Mouse (Mus musculus): Measurements from ENCODE around the gene Gbp2b. TPM values are rescaled to one million over a fixed set of nuclear protein-coding genes. Genes with fewer than 3 reads are reported as not detected.
"Not testable (repeated sequence)": the region's sequence is repeated elsewhere in the genome, so short reads cannot be mapped to it uniquely, and the experiment has no call there.

The Gbp2b gene
- not detected in 2 replicates for polyA plus RNA-seq (2015; fragmentation: Nextera tagmentation; extraction: Ambion mirVana)

DNA sequence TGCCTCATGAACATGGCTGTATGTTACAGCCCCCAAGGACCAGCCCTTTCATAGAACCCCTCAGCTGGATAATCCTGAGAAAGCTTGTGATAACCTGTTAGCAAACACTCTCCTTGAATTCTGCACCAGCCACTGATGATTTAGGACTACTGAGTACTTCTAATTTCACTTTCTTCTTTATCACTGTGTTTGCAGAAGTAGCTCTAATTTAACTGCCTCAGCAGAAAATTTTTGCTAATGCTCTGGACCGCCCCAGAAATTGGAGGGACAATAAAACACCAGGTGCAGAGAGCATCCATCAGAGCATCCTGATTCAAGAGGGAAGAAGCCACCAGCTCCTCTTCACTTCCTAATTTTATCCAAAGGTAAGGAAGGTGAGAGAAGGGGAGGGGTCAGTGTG, at the start of gene Gbp2b:
Gene Gbp2b, plus strand, starts transcription at position 301 of the 400 bp plus-strand sequence.
- Histone ChIP-seq H3K27ac (replicated peaks) (no peak within 1 kb of the TSS), H3K36me3 (no peaks in the 10 kb centered on the region), H3K9ac (replicated peaks) (no peak within 1 kb of the TSS), H3K4me2 (no peak within 1 kb of the TSS), H3K27me3 (replicated peaks) (no peaks in the 10 kb centered on the region), H3K4me1 (no peaks in the 10 kb centered on the region), H3K9me3 (replicated peaks) (no peaks in the 10 kb centered on the region), H3K4me3 (replicated peaks) (no peak within 1 kb of the TSS)
- WGBS: 63% methylated on average over 1 of the region's 1 CpGs
- ATAC-seq (ENCODE audit: low FRiP score): no peak

DNA sequence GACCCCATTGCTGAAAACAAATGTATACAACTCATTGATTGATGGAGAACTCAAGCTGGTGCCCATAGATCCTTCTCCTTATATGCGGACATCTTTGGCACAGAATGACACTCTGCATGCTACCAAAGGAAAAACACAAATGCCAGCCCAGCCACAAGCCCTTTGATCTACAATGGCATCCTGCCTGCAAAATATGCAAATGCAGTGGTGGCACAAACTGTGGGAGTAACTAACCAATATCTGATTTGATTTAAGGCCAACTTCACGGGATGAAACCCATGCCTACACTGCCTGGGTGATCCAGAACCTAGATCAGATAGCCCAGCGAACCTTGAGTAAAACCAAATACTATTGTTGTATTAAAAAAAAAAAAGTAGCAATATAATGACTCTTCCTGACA, 48.0 kb upstream of the Gbp2b start:
- H3K4me3 ChIP-seq (replicated peaks): no peak overlapping the region
- no peak overlapping the region for H3K4me2 ChIP-seq
- no peak overlapping the region for H3K27ac ChIP-seq (replicated peaks)
- no peaks in the 10 kb centered on the region for H3K9me3 ChIP-seq (replicated peaks)
- H3K9ac ChIP-seq (replicated peaks): no peak overlapping the region
- ATAC-seq (ENCODE audit: low FRiP score): no peak
- WGBS: 72% methylated on average over 3 of the region's 3 CpGs
- H3K27me3 ChIP-seq (replicated peaks): no peaks in the 10 kb centered on the region
- H3K4me1 ChIP-seq: no peaks in the 10 kb centered on the region
- no peaks in the 10 kb centered on the region for H3K36me3 ChIP-seq

DNA sequence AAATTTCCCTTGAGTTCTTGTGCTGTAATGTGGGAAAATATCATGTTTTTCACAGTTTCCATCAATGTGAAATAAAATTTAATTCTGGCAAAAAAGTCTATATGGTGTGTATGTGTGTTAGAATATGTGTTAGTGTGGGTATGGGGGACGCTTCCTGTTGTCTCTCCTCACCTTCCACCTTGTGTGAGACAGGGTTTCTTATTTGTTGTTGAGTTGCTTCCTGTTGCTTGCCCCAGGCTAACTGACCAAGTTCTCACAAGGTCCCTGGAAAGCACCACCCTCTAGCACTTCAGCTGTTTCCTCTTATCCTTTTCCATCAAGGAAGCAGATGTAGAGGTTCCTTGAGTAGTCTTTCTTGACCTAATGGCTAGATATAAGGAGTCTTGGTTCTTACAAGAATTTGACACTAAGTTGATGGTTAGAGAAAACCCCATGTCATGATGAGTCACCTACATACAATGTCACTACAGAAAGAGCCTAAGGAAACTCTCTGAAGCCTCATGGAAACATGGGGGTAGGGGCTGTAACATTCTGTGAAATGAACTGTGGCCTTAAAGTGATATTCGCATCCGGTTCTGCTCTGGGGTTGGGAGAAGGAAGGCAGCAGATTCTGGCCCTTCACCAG, 44.5 kb upstream of the Gbp2b start:
- Histone ChIP-seq H3K27me3 (replicated peaks) (no peaks in the 10 kb centered on the region), H3K9me3 (replicated peaks) (no peaks in the 10 kb centered on the region), H3K9ac (replicated peaks) (no peak overlapping the region), H3K4me1 (no peaks in the 10 kb centered on the region), H3K36me3 (no peaks in the 10 kb centered on the region), H3K27ac (replicated peaks) (no peak overlapping the region), H3K4me2 (no peak overlapping the region), H3K4me3 (replicated peaks) (no peak overlapping the region)
- ATAC-seq (ENCODE audit: low FRiP score): no peak
- WGBS: 92% methylated on average over 3 of the region's 3 CpGs

DNA sequence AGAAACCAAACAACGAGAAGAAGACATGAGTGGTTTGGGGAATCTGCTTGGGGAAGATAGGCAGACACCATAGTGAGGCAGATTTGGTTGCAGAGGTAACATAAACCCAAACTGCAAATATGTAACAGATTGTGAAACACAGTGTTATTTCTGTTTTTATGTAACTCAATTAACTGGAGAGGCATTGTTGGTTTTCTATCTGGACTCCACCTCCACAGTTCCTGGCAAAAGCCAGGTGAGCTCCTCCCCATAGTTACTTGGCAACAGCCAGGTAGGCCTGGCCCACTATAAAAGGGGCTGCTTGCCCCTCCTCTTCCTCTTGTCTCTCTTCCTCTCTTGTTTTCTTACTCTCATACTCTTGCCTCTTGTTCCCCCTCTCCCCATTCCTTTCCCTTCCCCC, 40.0 kb upstream of the Gbp2b start:
- WGBS: 82% methylated on average over 1 of the region's 1 CpGs
- Histone ChIP-seq H3K4me2 (no peak overlapping the region), H3K9ac (replicated peaks) (no peak overlapping the region), H3K9me3 (replicated peaks) (no peaks in the 10 kb centered on the region), H3K27ac (replicated peaks) (no peak overlapping the region), H3K27me3 (replicated peaks) (no peaks in the 10 kb centered on the region), H3K36me3 (no peaks in the 10 kb centered on the region), H3K4me1 (no peaks in the 10 kb centered on the region), H3K4me3 (replicated peaks) (no peak overlapping the region)
- no peak for ATAC-seq (ENCODE audit: low FRiP score)

DNA sequence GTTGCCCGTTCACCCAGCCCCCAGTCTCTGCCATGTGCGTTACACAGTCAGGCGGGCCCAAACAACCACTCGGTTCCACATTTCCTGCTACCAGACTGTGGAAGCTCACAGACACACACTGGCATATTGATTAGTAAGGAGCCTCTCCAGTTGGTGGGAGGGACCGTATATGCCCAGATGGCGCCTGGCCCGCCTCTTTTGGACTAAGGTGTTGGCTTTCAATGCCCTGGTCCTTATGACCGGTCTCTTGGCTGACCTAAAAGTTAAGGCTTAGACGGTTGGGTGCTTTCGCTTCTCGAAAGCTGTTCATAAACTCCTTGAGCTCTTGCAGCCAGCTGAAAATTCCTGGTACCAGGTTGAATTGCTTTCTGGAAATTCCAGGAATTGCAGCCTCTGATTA, 39.0 kb upstream of the Gbp2b start:
- 87% methylated on average over 11 of the region's 11 CpGs for WGBS
- Histone ChIP-seq H3K36me3 (no peaks in the 10 kb centered on the region), H3K4me3 (replicated peaks) (no peak overlapping the region), H3K4me1 (no peaks in the 10 kb centered on the region), H3K9ac (replicated peaks) (no peak overlapping the region), H3K27ac (replicated peaks) (no peak overlapping the region), H3K27me3 (replicated peaks) (no peaks in the 10 kb centered on the region), H3K4me2 (no peak overlapping the region), H3K9me3 (replicated peaks) (no peaks in the 10 kb centered on the region)
- ATAC-seq (ENCODE audit: low FRiP score): no peak

DNA sequence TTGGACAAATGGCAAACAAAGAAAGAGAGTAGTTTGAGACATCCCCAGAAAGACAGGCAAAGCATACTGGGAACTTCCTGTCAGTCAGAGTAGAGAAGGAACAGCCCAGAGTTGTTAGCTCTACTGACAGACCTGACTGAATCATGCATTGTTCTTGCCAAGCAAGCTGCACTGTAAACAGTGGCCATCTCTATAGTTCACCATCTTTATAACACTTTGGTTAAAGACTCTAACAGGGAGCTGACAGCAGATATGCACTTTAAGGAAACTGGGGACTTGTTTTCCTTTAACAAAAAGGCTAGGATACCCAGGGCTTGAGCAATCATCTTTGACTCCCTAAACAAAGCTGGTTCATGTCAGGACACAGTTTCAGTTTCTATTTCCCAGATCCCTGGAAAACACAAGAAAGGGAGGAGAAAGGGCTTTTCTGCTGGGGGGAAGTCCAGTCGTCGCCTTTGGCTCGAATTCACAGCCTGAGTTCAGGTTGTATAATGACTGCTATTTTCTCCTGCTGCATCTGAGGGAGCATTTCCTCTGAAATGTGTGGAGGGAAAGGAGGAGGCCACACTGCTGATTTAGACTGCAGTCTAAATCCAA, 34.9 kb upstream of the Gbp2b start, which contains the start of gene Gbp3:
Gene Gbp3, plus strand, starts transcription at position 395 of the 597 bp plus-strand sequence.
- H3K27me3 ChIP-seq (replicated peaks): no peaks in the 10 kb centered on the region
- H3K4me2 ChIP-seq: peak within 1 kb of the TSS; percentile 43
- H3K4me1 ChIP-seq: no peaks in the 10 kb centered on the region
- WGBS: 31% methylated on average over 3 of the region's 3 CpGs
- no peak within 1 kb of the TSS for H3K27ac ChIP-seq (replicated peaks)
- H3K36me3 ChIP-seq: no peaks in the 10 kb centered on the region
- no peaks in the 10 kb centered on the region for H3K9me3 ChIP-seq (replicated peaks)
- ATAC-seq (ENCODE audit: low FRiP score): no peak
- H3K4me3 ChIP-seq (replicated peaks): peak within 1 kb of the TSS; percentile 26
- H3K9ac ChIP-seq (replicated peaks): no peak within 1 kb of the TSS

DNA sequence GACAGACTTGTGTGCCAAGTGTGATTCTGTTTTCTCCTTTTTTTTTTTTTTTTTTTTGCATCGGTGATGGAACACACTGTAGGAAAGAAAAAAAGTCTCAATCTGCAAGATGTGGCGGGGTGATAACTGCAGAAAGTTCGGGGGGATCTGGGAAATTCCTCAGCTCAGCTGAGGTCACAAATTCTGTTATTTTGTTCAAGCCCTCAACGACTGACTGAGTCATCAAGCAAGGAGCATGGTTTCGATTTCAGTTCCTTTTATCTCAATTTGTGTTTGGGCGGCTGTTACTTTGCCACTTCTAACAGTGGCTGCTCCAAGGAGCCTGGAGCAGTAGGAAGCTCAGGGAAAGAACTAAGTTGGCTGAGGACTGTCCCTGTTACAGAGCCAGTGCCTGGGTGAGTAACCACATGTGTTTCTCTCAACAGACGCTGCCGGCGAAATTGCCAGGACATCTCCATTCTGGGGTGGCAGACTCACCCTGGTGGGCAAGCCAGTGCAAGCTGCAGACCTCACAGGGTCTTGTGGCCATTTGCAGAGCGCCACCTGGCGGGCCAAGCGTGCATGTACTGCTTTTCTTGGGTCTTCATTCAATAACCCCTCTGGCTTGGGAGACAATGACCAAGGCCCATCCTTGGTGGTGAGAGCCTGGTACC, 34.2 kb upstream of the Gbp2b start:
- no peaks in the 10 kb centered on the region for H3K4me1 ChIP-seq
- H3K36me3 ChIP-seq: no peaks in the 10 kb centered on the region
- WGBS: 22% methylated on average over 12 of the region's 12 CpGs
- H3K9me3 ChIP-seq (replicated peaks): no peaks in the 10 kb centered on the region
- H3K27me3 ChIP-seq (replicated peaks): no peaks in the 10 kb centered on the region
- no peak overlapping the region for H3K9ac ChIP-seq (replicated peaks)
- peak overlapping the region; percentile 26 for H3K4me3 ChIP-seq (replicated peaks)
- H3K4me2 ChIP-seq: peak overlapping the region; percentile 43
- no peak overlapping the region for H3K27ac ChIP-seq (replicated peaks)
- peak; percentile 50; the same call in 1 of the 2 replicates for ATAC-seq (ENCODE audit: low FRiP score)

DNA sequence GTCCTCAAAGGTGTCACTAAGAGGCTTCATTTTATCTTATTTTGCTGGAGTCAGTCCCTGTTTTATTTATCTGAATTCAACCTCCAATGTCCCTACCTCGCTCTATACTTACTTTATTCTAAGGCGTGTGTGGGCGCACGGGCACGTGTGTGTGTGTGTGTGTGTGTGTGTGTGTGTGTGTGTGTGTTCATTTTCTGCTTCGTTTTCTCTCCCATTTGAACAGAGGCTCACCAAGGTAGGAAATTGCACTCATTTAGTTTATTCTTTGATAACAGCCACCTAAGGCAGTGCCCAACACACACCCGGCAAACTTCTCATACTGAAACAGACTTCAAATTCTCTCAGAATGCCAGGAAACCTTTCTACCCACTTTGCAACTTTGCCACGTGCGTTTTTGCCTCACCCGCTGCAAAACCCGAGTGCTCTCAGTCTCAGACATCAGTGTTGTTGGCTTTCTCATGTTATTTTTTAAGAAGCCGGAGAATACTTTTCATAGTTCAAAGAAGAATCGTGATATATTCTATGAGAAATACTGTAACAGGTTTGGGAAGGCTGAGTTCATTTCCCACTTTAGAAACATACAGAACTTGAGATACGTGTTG, 33.5 kb upstream of the Gbp2b start:
- H3K9me3 ChIP-seq (replicated peaks): no peaks in the 10 kb centered on the region
- H3K36me3 ChIP-seq: no peaks in the 10 kb centered on the region
- H3K9ac ChIP-seq (replicated peaks): no peak overlapping the region
- 90% methylated on average over 14 of the region's 14 CpGs for WGBS
- no peak for ATAC-seq (ENCODE audit: low FRiP score)
- H3K4me3 ChIP-seq (replicated peaks): no peak overlapping the region
- H3K27ac ChIP-seq (replicated peaks): no peak overlapping the region
- no peaks in the 10 kb centered on the region for H3K4me1 ChIP-seq
- H3K4me2 ChIP-seq: no peak overlapping the region
- H3K27me3 ChIP-seq (replicated peaks): no peaks in the 10 kb centered on the region

DNA sequence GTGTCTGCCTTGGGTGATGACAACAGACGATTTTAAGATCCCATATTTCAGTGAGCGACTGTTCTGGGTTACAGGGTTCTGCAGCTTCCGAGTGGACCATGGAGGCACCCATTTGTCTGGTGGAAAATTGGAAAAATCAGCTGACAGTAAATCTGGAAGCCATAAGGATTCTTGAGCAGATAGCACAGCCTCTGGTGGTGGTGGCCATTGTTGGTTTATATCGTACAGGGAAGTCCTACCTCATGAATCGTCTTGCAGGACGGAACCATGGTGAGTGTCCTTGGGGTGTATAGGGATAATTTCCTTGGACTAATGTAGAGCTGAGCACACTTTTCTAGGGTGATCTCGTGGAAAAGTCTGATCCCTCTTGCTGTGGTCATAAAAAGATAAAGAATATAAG, 33.0 kb upstream of the Gbp2b start:
- no peak overlapping the region for H3K4me2 ChIP-seq
- H3K4me3 ChIP-seq (replicated peaks): no peak overlapping the region
- WGBS: 89% methylated on average over 7 of the region's 7 CpGs
- H3K27ac ChIP-seq (replicated peaks): no peak overlapping the region
- H3K9me3 ChIP-seq (replicated peaks): no peaks in the 10 kb centered on the region
- no peaks in the 10 kb centered on the region for H3K36me3 ChIP-seq
- H3K27me3 ChIP-seq (replicated peaks): no peaks in the 10 kb centered on the region
- no peaks in the 10 kb centered on the region for H3K4me1 ChIP-seq
- no peak overlapping the region for H3K9ac ChIP-seq (replicated peaks)
- ATAC-seq (ENCODE audit: low FRiP score): no peak

DNA sequence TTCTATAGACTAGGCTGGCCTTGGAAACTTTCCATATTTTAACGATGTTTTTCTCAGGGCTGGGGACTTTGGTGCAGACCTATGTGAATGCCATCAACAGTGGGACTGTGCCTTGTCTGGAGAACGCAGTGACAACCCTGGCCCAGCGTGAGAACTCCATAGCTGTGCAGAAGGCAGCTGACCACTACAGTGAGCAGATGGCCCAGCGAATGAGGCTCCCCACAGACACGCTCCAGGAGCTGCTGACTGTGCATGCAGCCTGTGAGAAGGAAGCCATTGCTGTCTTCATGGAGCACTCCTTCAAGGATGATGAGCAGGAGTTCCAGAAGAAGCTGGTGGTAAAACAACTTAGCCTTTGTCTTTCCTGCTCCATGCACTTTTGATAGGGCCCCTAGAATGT, 27.2 kb upstream of the Gbp2b start:
- H3K9me3 ChIP-seq (replicated peaks); H3K27ac ChIP-seq (replicated peaks); H3K4me2 ChIP-seq; H3K27me3 ChIP-seq (replicated peaks); H3K4me1 ChIP-seq; H3K36me3 ChIP-seq; H3K4me3 ChIP-seq (replicated peaks); ATAC-seq (ENCODE audit: low FRiP score); H3K9ac ChIP-seq (replicated peaks): not testable (repeated sequence)
- 68% methylated on average over 5 of the region's 5 CpGs for WGBS

DNA sequence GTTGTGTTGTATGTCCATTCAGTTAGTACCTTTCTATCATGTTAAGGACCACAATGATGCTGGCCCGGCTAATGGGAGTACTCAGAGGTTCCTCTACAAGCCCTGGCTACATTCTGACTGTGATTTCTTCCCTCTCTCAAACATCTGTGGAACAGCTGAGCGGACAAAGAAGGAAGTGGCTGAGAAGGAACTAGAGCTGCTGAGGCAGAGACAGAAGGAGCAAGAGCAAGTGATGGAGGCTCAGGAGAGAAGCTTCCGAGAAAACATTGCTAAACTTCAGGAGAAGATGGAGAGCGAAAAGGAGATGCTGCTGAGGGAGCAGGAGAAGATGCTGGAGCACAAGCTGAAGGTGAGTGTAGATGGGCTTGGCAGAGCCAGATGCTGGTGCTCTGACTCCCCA, 23.9 kb upstream of the Gbp2b start:
- no peak for ATAC-seq (ENCODE audit: low FRiP score)
- Histone ChIP-seq H3K9ac (replicated peaks) (no peak overlapping the region), H3K27me3 (replicated peaks) (no peaks in the 10 kb centered on the region), H3K4me2 (no peak overlapping the region), H3K4me1 (no peaks in the 10 kb centered on the region), H3K9me3 (replicated peaks) (no peaks in the 10 kb centered on the region), H3K27ac (replicated peaks) (no peak overlapping the region), H3K4me3 (replicated peaks) (no peak overlapping the region), H3K36me3 (no peaks in the 10 kb centered on the region)
- 87% methylated on average over 4 of the region's 4 CpGs for WGBS

DNA sequence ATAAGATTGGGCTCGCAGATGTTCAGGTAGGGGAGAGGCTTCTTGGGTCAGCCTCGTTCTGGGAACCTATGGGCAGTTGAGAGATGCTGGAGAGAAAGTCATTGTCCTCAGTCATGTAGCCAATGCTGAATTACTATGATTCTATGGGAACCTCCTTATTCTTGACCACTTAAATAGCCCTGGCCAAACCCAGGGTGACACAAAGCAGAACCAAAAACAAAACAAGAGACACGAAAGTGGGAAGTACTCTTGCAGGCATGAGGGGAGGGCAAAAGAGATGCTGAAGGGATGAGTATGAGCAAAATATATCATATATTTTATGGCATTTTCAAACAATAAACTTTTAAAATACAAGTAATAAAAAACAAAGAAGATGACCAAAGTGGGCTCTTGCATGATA, 17.5 kb upstream of the Gbp2b start:
- Histone ChIP-seq H3K9ac (replicated peaks) (no peak overlapping the region), H3K4me3 (replicated peaks) (no peak overlapping the region), H3K27me3 (replicated peaks) (no peaks in the 10 kb centered on the region), H3K36me3 (no peaks in the 10 kb centered on the region), H3K4me1 (no peaks in the 10 kb centered on the region), H3K4me2 (no peak overlapping the region), H3K27ac (replicated peaks) (no peak overlapping the region), H3K9me3 (replicated peaks) (no peaks in the 10 kb centered on the region)
- no peak for ATAC-seq (ENCODE audit: low FRiP score)
- 84% methylated on average over 3 of the region's 3 CpGs for WGBS

Data from neural tube, embryonic 15.5 days (tissue).